Comparison of ENCODE assay signal across 9 mouse cellular contexts in the genomic region with DNA sequence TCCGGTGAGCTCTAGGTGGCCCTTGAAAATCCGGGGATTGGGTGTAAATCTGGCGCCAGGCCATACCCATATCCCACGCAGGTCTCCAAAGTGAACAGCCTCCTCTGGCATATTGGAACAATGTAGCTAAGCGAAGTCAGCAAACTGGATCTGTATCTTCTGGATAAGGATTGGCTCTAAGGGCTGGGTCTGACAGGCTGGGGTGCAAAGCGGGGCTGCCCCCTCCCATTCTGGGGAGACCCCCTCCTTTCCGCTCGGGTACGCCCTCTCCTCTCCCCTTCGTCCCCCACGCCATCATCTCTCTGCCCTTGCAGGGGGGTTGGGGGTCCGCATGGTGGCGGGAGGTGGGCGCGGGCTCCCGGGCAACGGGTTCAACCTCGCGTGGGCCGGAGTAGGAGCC. TPM values are rescaled to one million over a fixed set of nuclear protein-coding genes. Genes with fewer than 3 reads are reported as not detected.
DNase-seq lines count a peak whose midpoint lies in the region; ATAC-seq and TF ChIP-seq lines count a peak whose summit lies in the region.
"Had no signal": no experiment of that assay in that cellular context is flagged by ENCODE, and none has a peak within 500 bp of the region (broad histone marks: within the 10 kb centered on the region; RNA-seq: fewer than 3 reads in every experiment).

No protein-coding gene starts in this region.

- no peak overlapping the region for H3K4me3 ChIP-seq in forebrain, embryonic 14.5 days (ENCODE audit: low read depth, low read length)
- no peak overlapping the region for H3K4me3 ChIP-seq in forebrain, embryonic 12.5 days (replicated peaks)
- H3K4me3 ChIP-seq in neural tube, embryonic 15.5 days (replicated peaks): no peak overlapping the region
- no peak overlapping the region for H3K4me3 ChIP-seq in stomach, postnatal 0 days (ENCODE audit: low read depth, low read length)

- H3K27me3 ChIP-seq in forebrain, embryonic 14.5 days (replicated peaks; ENCODE audit: control insufficient read depth, insufficient read depth, low read length): no peaks in the 10 kb centered on the region
- no peaks in the 10 kb centered on the region for H3K27me3 ChIP-seq in forebrain, embryonic 12.5 days
- H3K27me3 ChIP-seq in neural tube, embryonic 15.5 days (replicated peaks): no peaks in the 10 kb centered on the region
- no peaks in the 10 kb centered on the region for H3K27me3 ChIP-seq in stomach, postnatal 0 days (ENCODE audit: control insufficient read depth, insufficient read depth, low read length)

- H3K4me2 ChIP-seq in forebrain, embryonic 14.5 days (ENCODE audit: low read length): no peak overlapping the region
- no peak overlapping the region for H3K4me2 ChIP-seq in forebrain, embryonic 12.5 days
- H3K4me2 ChIP-seq in neural tube, embryonic 15.5 days: no peak overlapping the region
- no peak overlapping the region for H3K4me2 ChIP-seq in stomach, postnatal 0 days (replicated peaks; ENCODE audit: low read depth)

- no peak overlapping the region for H3K27ac ChIP-seq in forebrain, embryonic 14.5 days (ENCODE audit: low read depth, low read length)
- no peak overlapping the region for H3K27ac ChIP-seq in forebrain, embryonic 12.5 days
- H3K27ac ChIP-seq in neural tube, embryonic 15.5 days (replicated peaks): no peak overlapping the region
- no peak overlapping the region for H3K27ac ChIP-seq in stomach, postnatal 0 days (replicated peaks)

- WGBS in forebrain, embryonic 14.5 days: 94% methylated on average over 18 of the region's 20 CpGs
- WGBS in forebrain, embryonic 12.5 days: 86% methylated on average over 20 of the region's 20 CpGs
- 88% methylated on average over 20 of the region's 20 CpGs for WGBS in neural tube, embryonic 15.5 days
- WGBS in stomach, postnatal 0 days: 93% methylated on average over 20 of the region's 20 CpGs

- no peaks in the 10 kb centered on the region; the same call in 1 of the 2 replicates for H3K9me3 ChIP-seq in forebrain, embryonic 14.5 days (replicated peaks; ENCODE audit: control insufficient read depth, low read length)
- peaks cover 6% of the 10 kb centered on the region; the same call in 1 of the 2 replicates for H3K9me3 ChIP-seq in forebrain, embryonic 12.5 days
- no peaks in the 10 kb centered on the region for H3K9me3 ChIP-seq in neural tube, embryonic 15.5 days (replicated peaks)
- H3K9me3 ChIP-seq in stomach, postnatal 0 days (ENCODE audit: control insufficient read depth, low read length): no peaks in the 10 kb centered on the region

- H3K4me1 ChIP-seq in forebrain, embryonic 14.5 days (ENCODE audit: control insufficient read depth, insufficient read depth, low read length): no peaks in the 10 kb centered on the region
- H3K4me1 ChIP-seq in forebrain, embryonic 12.5 days: no peaks in the 10 kb centered on the region
- no peaks in the 10 kb centered on the region for H3K4me1 ChIP-seq in neural tube, embryonic 15.5 days
- H3K4me1 ChIP-seq in stomach, postnatal 0 days (replicated peaks; ENCODE audit: control insufficient read depth, insufficient read depth): no peaks in the 10 kb centered on the region

- DNase-seq in forebrain, embryonic 14.5 days (ENCODE audit: low spot score): peak; percentile 1
- DNase-seq in neural tube, embryonic 10.5 days (ENCODE audit: extremely low spot score, low spot score): peak; percentile 26
- peak; percentile 54 for DNase-seq in induced T-regulatory cell, adult 2 months (ENCODE audit: low read depth)
- peak; percentile 11 for DNase-seq in stomach, postnatal 0 days (ENCODE audit: low spot score)
- no peak for DNase-seq in left cerebral cortex, postnatal 36 days (ENCODE audit: low spot score in 2 of 2)
- DNase-seq in lung, postnatal 4 days: no peak
- DNase-seq: kidney, adult 2 months had no signal

- intact Hi-C loops in left cerebral cortex, postnatal 36 days (cut with DNase I): no loop called here

- H3K36me3 ChIP-seq in forebrain, embryonic 14.5 days (ENCODE audit: control insufficient read depth, insufficient read depth, low read length): no peaks in the 10 kb centered on the region
- H3K36me3 ChIP-seq in forebrain, embryonic 12.5 days (replicated peaks): no peaks in the 10 kb centered on the region
- H3K36me3 ChIP-seq in neural tube, embryonic 15.5 days: no peaks in the 10 kb centered on the region
- H3K36me3 ChIP-seq in stomach, postnatal 0 days (ENCODE audit: control insufficient read depth, insufficient read depth, low read length): no peaks in the 10 kb centered on the region

- no peak for TF ChIP-seq CTCF in stomach, postnatal 0 days (IDR thresholded peaks at IDR 0.05; ENCODE audit: low read depth)

- no peak for ATAC-seq in forebrain, embryonic 14.5 days
- no peak for ATAC-seq in forebrain, embryonic 12.5 days (ENCODE audit: low FRiP score)
- ATAC-seq in neural tube, embryonic 15.5 days (ENCODE audit: low FRiP score): no peak
- no peak for ATAC-seq in stomach, postnatal 0 days (ENCODE audit: low FRiP score, low TSS enrichment)

- TF ChIP-seq EP300 in stomach, postnatal 0 days (optimal IDR thresholded peaks at IDR 0.05): no peak

- H3K9ac ChIP-seq in forebrain, embryonic 14.5 days (ENCODE audit: low read length): no peak overlapping the region
- no peak overlapping the region for H3K9ac ChIP-seq in forebrain, embryonic 12.5 days
- no peak overlapping the region for H3K9ac ChIP-seq in neural tube, embryonic 15.5 days (replicated peaks)
- H3K9ac ChIP-seq in stomach, postnatal 0 days (ENCODE audit: low read length): no peak overlapping the region

RNA-seq across cellular contexts. Expression of a gene that starts 9.4 kb away (rescaled TPM):
- polyA plus RNA-seq in forebrain, embryonic 14.5 days (2014; fragmentation: Nextera tagmentation; extraction: Ambion mirVana): 25.5 and 26.0 TPM in 2 replicates
- 28.6 and 28.9 TPM in 2 replicates for polyA plus RNA-seq in forebrain, embryonic 12.5 days (2016; fragmentation: Nextera tagmentation; extraction: Ambion mirVana)
- 18.9 and 19.3 TPM in 2 replicates for polyA plus RNA-seq in neural tube, embryonic 15.5 days (2015; fragmentation: Nextera tagmentation; extraction: Ambion mirVana)
- polyA plus RNA-seq in stomach, postnatal 0 days (2015; fragmentation: Nextera tagmentation; extraction: Ambion mirVana): 9.0 and 9.9 TPM in 2 replicates
- 10 to 100 TPM; 14.4 to 16.1 TPM for total RNA-seq in left cerebral cortex, postnatal 36 days (2021)

Comparison
In these comparisons a context has a peak if more than half of its experiments do, and no peak if none do; other contexts are left out.
1. DNase-seq: peak in forebrain, embryonic 14.5 days (single experiment), neural tube, embryonic 10.5 days (single experiment), induced T-regulatory cell, adult 2 months (single experiment) and stomach, postnatal 0 days (single experiment); none in left cerebral cortex, postnatal 36 days (0 of 2) and lung, postnatal 4 days (0 of 2).